Mouse (Mus musculus): ENCODE results near the gene Nsun6. TPM values are rescaled to one million over a fixed set of nuclear protein-coding genes. Genes with fewer than 3 reads are reported as not detected.

The Nsun6 gene
- polyA plus RNA-seq, 1 experiment from 2014 or later, result 12.8 TPM

GRCm38 (mm10) chr2:15064380-15065269 lies 9.8 kb upstream of the Nsun6 start:
- no peaks in the 10 kb centered on the region for H3K9me3 ChIP-seq (replicated peaks; ENCODE audit: control insufficient read depth, low read length)
- H3K4me1 ChIP-seq (ENCODE audit: control insufficient read depth, insufficient read depth, low read length), result no peaks in the 10 kb centered on the region
- H3K36me3 ChIP-seq (replicated peaks; ENCODE audit: control insufficient read depth, insufficient read depth, low read depth, low read length), result no peaks in the 10 kb centered on the region
- H3K4me2 ChIP-seq (ENCODE audit: low read depth, low read length), result no peak overlapping the region
- DNase-seq (ENCODE audit: low spot score) (no peak), ATAC-seq (replicated peaks; ENCODE audit: insufficient number of reproducible peaks, low FRiP score, low TSS enrichment, low read depth) (no peak)
- no peak overlapping the region for H3K9ac ChIP-seq (replicated peaks; ENCODE audit: low read length)
- 59% methylated on average over 7 of the region's 7 CpGs for WGBS
- no peak overlapping the region for H3K27ac ChIP-seq (replicated peaks; ENCODE audit: low read depth, low read length)
- no peak overlapping the region for H3K4me3 ChIP-seq (ENCODE audit: low read depth, low read length)
- no peaks in the 10 kb centered on the region for H3K27me3 ChIP-seq (ENCODE audit: control insufficient read depth, insufficient read depth, low read length)

GRCm38 (mm10) chr2:15063815-15064214 lies 8.9 kb upstream of the Nsun6 start:
- H3K27ac ChIP-seq (replicated peaks; ENCODE audit: low read depth, low read length), result no peak overlapping the region
- no peaks in the 10 kb centered on the region for H3K27me3 ChIP-seq (ENCODE audit: control insufficient read depth, insufficient read depth, low read length)
- no peaks in the 10 kb centered on the region for H3K4me1 ChIP-seq (ENCODE audit: control insufficient read depth, insufficient read depth, low read length)
- WGBS, result 26% methylated on average over 1 of the region's 1 CpGs
- no peak overlapping the region for H3K4me3 ChIP-seq (ENCODE audit: low read depth, low read length)
- ATAC-seq (replicated peaks; ENCODE audit: insufficient number of reproducible peaks, low FRiP score, low TSS enrichment, low read depth) (no peak), DNase-seq (ENCODE audit: low spot score) (peak; percentile 14)
- H3K9ac ChIP-seq (replicated peaks; ENCODE audit: low read length), result no peak overlapping the region
- H3K9me3 ChIP-seq (replicated peaks; ENCODE audit: control insufficient read depth, low read length), result no peaks in the 10 kb centered on the region
- H3K36me3 ChIP-seq (replicated peaks; ENCODE audit: control insufficient read depth, insufficient read depth, low read depth, low read length), result no peaks in the 10 kb centered on the region
- H3K4me2 ChIP-seq (ENCODE audit: low read depth, low read length), result no peak overlapping the region

GRCm38 (mm10) chr2:15060856-15061255 lies 6.0 kb upstream of the Nsun6 start:
- DNase-seq (ENCODE audit: low spot score) (no peak), ATAC-seq (replicated peaks; ENCODE audit: insufficient number of reproducible peaks, low FRiP score, low TSS enrichment, low read depth) (no peak)
- H3K36me3 ChIP-seq (replicated peaks; ENCODE audit: control insufficient read depth, insufficient read depth, low read depth, low read length), result no peaks in the 10 kb centered on the region
- H3K27me3 ChIP-seq (ENCODE audit: control insufficient read depth, insufficient read depth, low read length), result no peaks in the 10 kb centered on the region
- no peaks in the 10 kb centered on the region for H3K9me3 ChIP-seq (replicated peaks; ENCODE audit: control insufficient read depth, low read length)
- 89% methylated on average over 3 of the region's 3 CpGs for WGBS
- H3K9ac ChIP-seq (replicated peaks; ENCODE audit: low read length), result no peak overlapping the region
- H3K4me2 ChIP-seq (ENCODE audit: low read depth, low read length), result no peak overlapping the region
- H3K4me1 ChIP-seq (ENCODE audit: control insufficient read depth, insufficient read depth, low read length), result no peaks in the 10 kb centered on the region
- H3K27ac ChIP-seq (replicated peaks; ENCODE audit: low read depth, low read length), result no peak overlapping the region
- no peak overlapping the region for H3K4me3 ChIP-seq (ENCODE audit: low read depth, low read length)

GRCm38 (mm10) chr2:15058227-15058626 lies 3.4 kb upstream of the Nsun6 start:
- Histone ChIP-seq H3K4me1 (ENCODE audit: control insufficient read depth, insufficient read depth, low read length) (no peaks in the 10 kb centered on the region), H3K27ac (replicated peaks; ENCODE audit: low read depth, low read length) (no peak overlapping the region), H3K4me2 (ENCODE audit: low read depth, low read length) (no peak overlapping the region), H3K9me3 (replicated peaks; ENCODE audit: control insufficient read depth, low read length) (no peaks in the 10 kb centered on the region), H3K9ac (replicated peaks; ENCODE audit: low read length) (no peak overlapping the region), H3K27me3 (ENCODE audit: control insufficient read depth, insufficient read depth, low read length) (no peaks in the 10 kb centered on the region), H3K36me3 (replicated peaks; ENCODE audit: control insufficient read depth, insufficient read depth, low read depth, low read length) (no peaks in the 10 kb centered on the region), H3K4me3 (ENCODE audit: low read depth, low read length) (no peak overlapping the region)
- WGBS, result 87% methylated on average over 5 of the region's 5 CpGs
- ATAC-seq (replicated peaks; ENCODE audit: insufficient number of reproducible peaks, low FRiP score, low TSS enrichment, low read depth), result no peak
- DNase-seq (ENCODE audit: low spot score), result no peak

GRCm38 (mm10) chr2:15055741-15056151 lies 877 bp upstream of the Nsun6 start:
- no peaks in the 10 kb centered on the region for H3K27me3 ChIP-seq (ENCODE audit: control insufficient read depth, insufficient read depth, low read length)
- no peaks in the 10 kb centered on the region for H3K36me3 ChIP-seq (replicated peaks; ENCODE audit: control insufficient read depth, insufficient read depth, low read depth, low read length)
- DNase-seq (ENCODE audit: low spot score), result peak; percentile 56
- H3K27ac ChIP-seq (replicated peaks; ENCODE audit: low read depth, low read length), result peak overlapping the region; percentile 94
- peak overlapping the region; percentile 84 for H3K4me3 ChIP-seq (ENCODE audit: low read depth, low read length)
- H3K9me3 ChIP-seq (replicated peaks; ENCODE audit: control insufficient read depth, low read length), result no peaks in the 10 kb centered on the region
- H3K4me2 ChIP-seq (ENCODE audit: low read depth, low read length), result peak overlapping the region; percentile 45
- under 1% methylated on average over 15 of the region's 15 CpGs for WGBS
- ATAC-seq (replicated peaks; ENCODE audit: insufficient number of reproducible peaks, low FRiP score, low TSS enrichment, low read depth), result no peak
- H3K9ac ChIP-seq (replicated peaks; ENCODE audit: low read length), result peak overlapping the region; percentile 98
- no peaks in the 10 kb centered on the region for H3K4me1 ChIP-seq (ENCODE audit: control insufficient read depth, insufficient read depth, low read length)

GRCm38 (mm10) chr2:15054496-15054895 lies 373 bp downstream of the Nsun6 start:
- Histone ChIP-seq H3K27ac (replicated peaks; ENCODE audit: low read depth, low read length) (0 out of 2 replicates have a peak overlapping the region, but pooled peaks have one; percentile 38), H3K9ac (replicated peaks; ENCODE audit: low read length) (peak overlapping the region; percentile 78), H3K4me2 (ENCODE audit: low read depth, low read length) (peak overlapping the region; percentile 61), H3K9me3 (replicated peaks; ENCODE audit: control insufficient read depth, low read length) (no peaks in the 10 kb centered on the region), H3K4me3 (ENCODE audit: low read depth, low read length) (peak overlapping the region; percentile 84), H3K4me1 (ENCODE audit: control insufficient read depth, insufficient read depth, low read length) (no peaks in the 10 kb centered on the region), H3K36me3 (replicated peaks; ENCODE audit: control insufficient read depth, insufficient read depth, low read depth, low read length) (no peaks in the 10 kb centered on the region), H3K27me3 (ENCODE audit: control insufficient read depth, insufficient read depth, low read length) (no peaks in the 10 kb centered on the region)
- DNase-seq (ENCODE audit: low spot score) (no peak), ATAC-seq (replicated peaks; ENCODE audit: insufficient number of reproducible peaks, low FRiP score, low TSS enrichment, low read depth) (no peak)
- 24% methylated on average over 10 of the region's 10 CpGs for WGBS

GRCm38 (mm10) chr2:15049117-15049873 lies 5.6 kb downstream of the Nsun6 start, which contains the start of gene Arl5b:
Arl5b (plus strand) TSS chr2:15049395.
- peak; percentile 98 for ATAC-seq (replicated peaks; ENCODE audit: insufficient number of reproducible peaks, low FRiP score, low TSS enrichment, low read depth)
- Histone ChIP-seq H3K9ac (replicated peaks; ENCODE audit: low read length) (peak within 1 kb of the TSS; percentile 64), H3K27ac (replicated peaks; ENCODE audit: low read depth, low read length) (no peak within 1 kb of the TSS), H3K9me3 (replicated peaks; ENCODE audit: control insufficient read depth, low read length) (no peaks in the 10 kb centered on the region), H3K4me3 (ENCODE audit: low read depth, low read length) (peak within 1 kb of the TSS; percentile 61), H3K4me1 (ENCODE audit: control insufficient read depth, insufficient read depth, low read length) (no peaks in the 10 kb centered on the region), H3K36me3 (replicated peaks; ENCODE audit: control insufficient read depth, insufficient read depth, low read depth, low read length) (no peaks in the 10 kb centered on the region), H3K4me2 (ENCODE audit: low read depth, low read length) (peak within 1 kb of the TSS; percentile 37), H3K27me3 (ENCODE audit: control insufficient read depth, insufficient read depth, low read length) (no peaks in the 10 kb centered on the region)
- peak; percentile 95 for DNase-seq (ENCODE audit: low spot score)
- 9% methylated on average over 20 of the region's 20 CpGs for WGBS

- no peaks in the 10 kb centered on the region for H3K27me3 ChIP-seq (ENCODE audit: control insufficient read depth, insufficient read depth, low read length)
- H3K9ac ChIP-seq (replicated peaks; ENCODE audit: low read length), result no peak overlapping the region
- H3K36me3 ChIP-seq (replicated peaks; ENCODE audit: control insufficient read depth, insufficient read depth, low read depth, low read length), result no peaks in the 10 kb centered on the region
- no peak overlapping the region for H3K27ac ChIP-seq (replicated peaks; ENCODE audit: low read depth, low read length)
- WGBS, result 62% methylated on average over 5 of the region's 5 CpGs
- H3K4me3 ChIP-seq (ENCODE audit: low read depth, low read length), result no peak overlapping the region
- H3K4me2 ChIP-seq (ENCODE audit: low read depth, low read length), result no peak overlapping the region
- no peaks in the 10 kb centered on the region for H3K4me1 ChIP-seq (ENCODE audit: control insufficient read depth, insufficient read depth, low read length)
- ATAC-seq (replicated peaks; ENCODE audit: insufficient number of reproducible peaks, low FRiP score, low TSS enrichment, low read depth), result no peak; the same call in 1 of the 2 replicates
- peak; percentile 41 for DNase-seq (ENCODE audit: low spot score)
- no peaks in the 10 kb centered on the region for H3K9me3 ChIP-seq (replicated peaks; ENCODE audit: control insufficient read depth, low read length)
These were observed 14.5 kb downstream of the Nsun6 start for GRCm38 (mm10) chr2:15040326-15040725.
